In genomic region chr5:72827435-72827834, GRCm38 (mm10) we compare ENCODE assay signal across 17 mouse cellular contexts.
"Had no signal": no experiment of that assay in that cellular context is flagged by ENCODE, and none has a peak within 500 bp of the region (broad histone marks: within the 10 kb centered on the region; RNA-seq: fewer than 3 reads in every experiment).

No protein-coding gene starts in this region.

- H3K36me3 ChIP-seq: liver, embryonic 13.5 days; midbrain, embryonic 12.5 days; midbrain, embryonic 15.5 days; neural tube, embryonic 13.5 days; stomach, embryonic 15.5 days had no signal

- H3K9me3 ChIP-seq: liver, embryonic 13.5 days; midbrain, embryonic 12.5 days; midbrain, embryonic 15.5 days; neural tube, embryonic 13.5 days; stomach, embryonic 15.5 days had no signal

- H3K27me3 ChIP-seq: liver, embryonic 13.5 days; midbrain, embryonic 12.5 days; midbrain, embryonic 15.5 days; neural tube, embryonic 13.5 days; stomach, embryonic 15.5 days had no signal

- H3K9ac ChIP-seq: liver, embryonic 13.5 days; midbrain, embryonic 12.5 days; midbrain, embryonic 15.5 days; neural tube, embryonic 13.5 days; stomach, embryonic 15.5 days had no signal

- H3K4me1 ChIP-seq: midbrain, embryonic 12.5 days; midbrain, embryonic 15.5 days; neural tube, embryonic 13.5 days; stomach, embryonic 15.5 days had no signal

- H3K4me2 ChIP-seq: liver, embryonic 13.5 days; midbrain, embryonic 12.5 days; midbrain, embryonic 15.5 days; neural tube, embryonic 13.5 days; stomach, embryonic 15.5 days had no signal

- H3K4me3 ChIP-seq: layer of hippocampus, adult 2 months; liver, embryonic 13.5 days; midbrain, embryonic 12.5 days; midbrain, embryonic 15.5 days; myocyte; neural tube, embryonic 13.5 days; stomach, embryonic 15.5 days had no signal

- H3K27ac ChIP-seq: kidney, postnatal 0 days; layer of hippocampus, adult 2 months; liver, embryonic 13.5 days; midbrain, embryonic 12.5 days; midbrain, embryonic 15.5 days; neural tube, embryonic 13.5 days; stomach, embryonic 15.5 days had no signal

- ATAC-seq: midbrain, embryonic 15.5 days had no signal

- DNase-seq: kidney, adult 2 months; layer of hippocampus, adult 9-11 months; liver, embryonic 13.5 days; lung, adult 2 months; lung, postnatal 14 days; lung, postnatal 4 days; retina, postnatal 1 day; right cerebral cortex, postnatal 25 days; spleen, adult 18-20 months; thymus, postnatal 25 days had no signal
